Mouse (Mus musculus): ENCODE measurements around the gene Yif1a. TPM values are rescaled to one million over a fixed set of nuclear protein-coding genes. Genes with fewer than 3 reads are reported as not detected.

Yif1a gene
- polyA plus RNA-seq, 1 experiment from 2014 or later = 65.8 TPM

DNA sequence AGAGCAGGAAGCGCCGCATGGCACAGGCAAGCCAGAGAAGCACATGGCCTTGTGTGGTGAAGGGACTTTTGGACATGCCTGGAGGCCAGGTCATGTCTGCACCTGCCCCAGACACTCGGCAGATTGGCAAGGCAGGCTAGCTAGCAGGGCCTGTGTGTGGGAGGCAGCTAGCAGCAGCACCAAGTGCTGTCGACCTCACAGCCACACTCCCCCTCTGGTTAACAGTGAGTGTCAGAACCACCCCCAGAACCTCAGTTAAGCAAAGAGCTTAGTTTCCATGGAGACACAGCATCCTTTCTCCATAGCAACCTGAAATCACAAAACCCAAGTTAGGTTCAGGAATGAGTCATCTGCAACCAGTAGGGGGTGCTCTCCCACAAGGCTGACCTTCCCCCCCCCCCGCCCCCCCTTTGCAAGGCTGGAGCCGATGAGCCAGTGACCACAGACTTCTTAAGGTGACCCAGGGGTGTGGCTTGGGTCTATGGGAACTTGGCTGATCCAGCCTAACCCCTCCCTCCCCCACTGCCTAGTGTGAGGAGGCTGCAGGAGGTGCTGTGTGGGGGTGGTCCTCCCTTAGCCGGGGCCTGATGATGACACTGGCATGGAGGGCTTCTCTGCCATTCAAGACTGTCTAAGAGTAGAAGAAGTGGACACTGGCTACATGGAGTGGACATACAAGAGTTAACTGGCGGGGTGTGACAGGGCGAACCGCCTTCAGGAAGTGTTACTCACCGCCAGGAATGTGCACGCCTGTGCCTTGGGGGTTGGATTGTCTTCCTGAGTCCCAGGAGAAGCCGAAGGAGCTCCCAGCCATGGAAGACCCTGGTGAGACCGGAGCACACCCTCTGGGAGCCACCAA is 38.1 kb upstream of the Yif1a start, which contains the start of gene Rin1:
TSS of gene Rin1 (plus strand) at position 435 of the 859 bp plus-strand sequence.
- peak; percentile 53; the same call in 1 of the 2 replicates for ATAC-seq
- Histone ChIP-seq H3K27me3 (replicated peaks; ENCODE audit: control insufficient read depth, insufficient read depth, low read length) (peaks cover 35% of the 10 kb centered on the region), H3K4me3 (ENCODE audit: low read length) (no peak within 1 kb of the TSS), H3K4me2 (ENCODE audit: low read length) (peak within 1 kb of the TSS; percentile 36), H3K36me3 (ENCODE audit: control insufficient read depth, insufficient read depth, low read length) (peaks cover 14% of the 10 kb centered on the region), H3K9ac (ENCODE audit: low read depth, low read length) (no peak within 1 kb of the TSS; the same call in none of the 2 replicates), H3K27ac (ENCODE audit: low read depth, low read length) (no peak within 1 kb of the TSS), H3K4me1 (ENCODE audit: control insufficient read depth, insufficient read depth, low read depth, low read length) (peaks cover 8% of the 10 kb centered on the region), H3K9me3 (ENCODE audit: control insufficient read depth, low read length) (no peaks in the 10 kb centered on the region)
- WGBS = 22% methylated on average over 14 of the region's 14 CpGs

DNA sequence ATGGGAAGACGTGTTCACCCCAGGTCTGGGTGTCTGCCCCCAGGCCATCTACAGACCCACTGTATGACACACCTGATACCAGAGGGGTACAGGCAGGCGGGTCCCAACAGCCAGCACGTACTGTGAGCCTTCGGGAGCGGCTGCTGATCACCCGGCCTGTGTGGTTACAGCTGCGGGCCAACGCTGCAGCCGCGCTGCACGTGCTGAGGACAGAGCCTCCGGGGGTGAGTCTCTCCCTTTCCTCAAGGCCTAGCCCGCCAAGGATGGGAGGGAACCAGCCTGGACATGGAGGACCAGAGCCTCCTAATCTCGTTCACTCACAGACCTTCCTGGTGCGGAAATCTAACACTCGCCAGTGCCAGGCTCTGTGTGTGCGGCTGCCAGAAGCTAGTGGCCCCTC is 37.3 kb upstream of the Yif1a start:
- Histone ChIP-seq H3K4me3 (ENCODE audit: low read length) (no peak overlapping the region), H3K9me3 (ENCODE audit: control insufficient read depth, low read length) (no peaks in the 10 kb centered on the region), H3K4me2 (ENCODE audit: low read length) (peak overlapping the region; percentile 36), H3K36me3 (ENCODE audit: control insufficient read depth, insufficient read depth, low read length) (peaks cover 14% of the 10 kb centered on the region), H3K27ac (ENCODE audit: low read depth, low read length) (no peak overlapping the region), H3K27me3 (replicated peaks; ENCODE audit: control insufficient read depth, insufficient read depth, low read length) (peaks cover 35% of the 10 kb centered on the region), H3K9ac (ENCODE audit: low read depth, low read length) (no peak overlapping the region; the same call in 1 of the 2 replicates), H3K4me1 (ENCODE audit: control insufficient read depth, insufficient read depth, low read depth, low read length) (peaks cover 8% of the 10 kb centered on the region)
- no peak for ATAC-seq
- 9% methylated on average over 17 of the region's 17 CpGs for WGBS

DNA sequence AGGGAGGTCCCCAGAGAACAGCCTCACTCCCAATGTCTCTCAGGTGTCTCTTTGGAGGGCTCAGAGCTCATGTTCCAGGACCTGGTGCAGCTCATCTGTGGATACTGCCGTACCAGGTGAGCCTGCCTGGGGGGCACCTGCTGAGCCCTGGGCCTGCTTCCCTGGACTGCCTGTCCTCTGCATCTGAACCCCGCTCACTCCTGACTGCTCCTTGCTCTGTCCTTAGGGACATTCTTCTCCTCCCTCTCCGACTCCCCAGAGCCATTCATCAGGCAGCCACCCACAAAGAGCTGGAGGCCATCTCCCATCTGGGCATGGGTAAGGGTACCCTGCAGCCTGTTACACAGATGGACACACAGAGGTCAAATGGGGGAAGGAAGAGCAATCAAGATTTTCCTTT is 36.8 kb upstream of the Yif1a start:
- H3K36me3 ChIP-seq (ENCODE audit: control insufficient read depth, insufficient read depth, low read length) = peaks cover 10% of the 10 kb centered on the region
- no peaks in the 10 kb centered on the region for H3K9me3 ChIP-seq (ENCODE audit: control insufficient read depth, low read length)
- ATAC-seq = no peak
- peaks cover 8% of the 10 kb centered on the region for H3K4me1 ChIP-seq (ENCODE audit: control insufficient read depth, insufficient read depth, low read depth, low read length)
- H3K4me3 ChIP-seq (ENCODE audit: low read length) = no peak overlapping the region
- no peak overlapping the region; the same call in 1 of the 2 replicates for H3K9ac ChIP-seq (ENCODE audit: low read depth, low read length)
- peaks cover 35% of the 10 kb centered on the region for H3K27me3 ChIP-seq (replicated peaks; ENCODE audit: control insufficient read depth, insufficient read depth, low read length)
- WGBS = 41% methylated on average over 3 of the region's 3 CpGs
- no peak overlapping the region for H3K27ac ChIP-seq (ENCODE audit: low read depth, low read length)
- H3K4me2 ChIP-seq (ENCODE audit: low read length) = no peak overlapping the region

DNA sequence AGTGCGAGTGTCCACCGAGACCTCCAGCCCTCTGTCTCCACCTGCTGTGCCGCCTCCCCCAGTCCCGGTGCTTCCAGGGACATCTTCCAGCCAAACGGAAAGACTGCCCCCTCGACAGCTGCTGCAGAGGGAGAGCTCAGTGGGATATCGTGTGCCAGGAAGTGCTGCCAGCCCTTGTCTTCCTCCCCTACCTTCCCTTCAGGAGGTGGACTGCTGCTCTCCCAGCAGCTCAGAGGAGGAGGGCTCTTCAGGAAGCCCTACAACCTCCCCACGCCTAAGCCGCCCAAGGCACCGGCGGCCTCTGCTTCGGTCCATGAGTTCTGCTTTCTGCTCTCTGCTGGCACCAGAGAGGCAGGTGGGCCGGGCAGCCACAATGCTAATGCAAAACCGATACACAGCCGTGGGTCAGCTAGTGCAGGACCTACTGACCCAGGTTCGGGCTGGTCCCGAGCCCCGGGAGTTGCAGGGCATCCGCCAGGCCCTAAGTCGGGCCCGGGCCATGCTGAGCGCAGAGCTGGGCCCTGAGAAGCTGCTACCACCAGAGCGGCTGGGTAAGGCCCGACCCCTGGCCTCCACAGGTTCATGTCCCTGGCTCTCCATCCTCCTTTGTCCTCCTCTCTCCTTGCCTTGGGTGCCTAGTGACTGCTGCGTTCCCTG is 36.0 kb upstream of the Yif1a start:
- Histone ChIP-seq H3K9ac (ENCODE audit: low read depth, low read length) (no peak overlapping the region; the same call in 1 of the 2 replicates), H3K4me1 (ENCODE audit: control insufficient read depth, insufficient read depth, low read depth, low read length) (peaks cover 8% of the 10 kb centered on the region), H3K27me3 (replicated peaks; ENCODE audit: control insufficient read depth, insufficient read depth, low read length) (peaks cover 35% of the 10 kb centered on the region), H3K9me3 (ENCODE audit: control insufficient read depth, low read length) (no peaks in the 10 kb centered on the region), H3K4me2 (ENCODE audit: low read length) (peak overlapping the region; percentile 5; the same call in 1 of the 2 replicates), H3K27ac (ENCODE audit: low read depth, low read length) (no peak overlapping the region), H3K36me3 (ENCODE audit: control insufficient read depth, insufficient read depth, low read length) (peaks cover 4% of the 10 kb centered on the region), H3K4me3 (ENCODE audit: low read length) (no peak overlapping the region)
- 30% methylated on average over 25 of the region's 25 CpGs for WGBS
- no peak for ATAC-seq

DNA sequence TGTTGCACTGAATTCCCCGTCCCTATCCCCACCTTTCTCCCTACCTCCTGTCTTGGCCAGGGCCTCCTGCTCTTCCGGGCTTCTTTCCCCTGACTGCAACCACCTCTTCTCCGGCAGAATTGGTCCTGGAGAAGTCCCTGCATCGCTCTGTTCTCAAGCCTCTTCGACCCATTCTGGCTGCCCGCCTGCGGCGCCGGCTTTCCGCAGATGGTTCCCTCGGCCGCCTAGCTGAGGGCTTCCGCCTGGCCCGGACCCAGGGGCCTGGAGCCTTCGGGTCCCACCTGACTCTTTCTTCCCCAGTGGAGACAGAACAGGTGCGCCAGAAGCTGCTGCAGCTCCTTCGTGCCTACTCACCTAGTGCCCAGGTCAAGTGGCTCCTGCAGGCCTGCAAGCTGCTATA is 35.5 kb upstream of the Yif1a start:
- no peak for ATAC-seq
- 56% methylated on average over 17 of the region's 17 CpGs for WGBS
- no peak overlapping the region for H3K4me3 ChIP-seq (ENCODE audit: low read length)
- peaks cover 3% of the 10 kb centered on the region for H3K36me3 ChIP-seq (ENCODE audit: control insufficient read depth, insufficient read depth, low read length)
- H3K4me1 ChIP-seq (ENCODE audit: control insufficient read depth, insufficient read depth, low read depth, low read length) = peaks cover 8% of the 10 kb centered on the region
- H3K9me3 ChIP-seq (ENCODE audit: control insufficient read depth, low read length) = no peaks in the 10 kb centered on the region
- H3K27me3 ChIP-seq (replicated peaks; ENCODE audit: control insufficient read depth, insufficient read depth, low read length) = peaks cover 35% of the 10 kb centered on the region
- no peak overlapping the region; the same call in 1 of the 2 replicates for H3K4me2 ChIP-seq (ENCODE audit: low read length)
- no peak overlapping the region for H3K27ac ChIP-seq (ENCODE audit: low read depth, low read length)
- H3K9ac ChIP-seq (ENCODE audit: low read depth, low read length) = no peak overlapping the region; the same call in 1 of the 2 replicates

DNA sequence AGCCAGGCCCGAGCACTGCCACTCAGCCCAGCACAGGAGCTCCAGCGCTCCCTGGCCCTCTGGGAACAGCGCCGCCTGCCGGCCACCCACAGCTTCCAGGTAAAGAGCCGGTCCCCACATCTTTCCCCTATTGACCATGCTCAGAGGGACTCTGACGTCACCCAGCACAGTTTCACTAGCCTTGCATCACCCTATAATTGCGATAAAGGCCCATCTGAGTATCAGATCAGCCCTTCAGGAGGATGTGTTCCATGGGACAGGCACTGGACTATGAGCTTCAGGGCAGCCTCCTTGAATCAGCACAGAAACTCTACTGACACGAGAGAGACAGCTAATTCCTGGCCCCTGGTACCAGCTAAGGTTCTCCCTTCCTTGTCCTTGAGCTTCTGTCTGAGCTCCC is 34.4 kb upstream of the Yif1a start:
- no peak for ATAC-seq
- H3K27me3 ChIP-seq (replicated peaks; ENCODE audit: control insufficient read depth, insufficient read depth, low read length) = peaks cover 35% of the 10 kb centered on the region
- no peak overlapping the region for H3K4me2 ChIP-seq (ENCODE audit: low read length)
- H3K4me1 ChIP-seq (ENCODE audit: control insufficient read depth, insufficient read depth, low read depth, low read length) = peaks cover 8% of the 10 kb centered on the region
- no peak overlapping the region for H3K4me3 ChIP-seq (ENCODE audit: low read length)
- no peak overlapping the region for H3K9ac ChIP-seq (ENCODE audit: low read depth, low read length)
- H3K36me3 ChIP-seq (ENCODE audit: control insufficient read depth, insufficient read depth, low read length) = peaks cover 3% of the 10 kb centered on the region; the same call in 1 of the 2 replicates
- no peaks in the 10 kb centered on the region for H3K9me3 ChIP-seq (ENCODE audit: control insufficient read depth, low read length)
- 17% methylated on average over 9 of the region's 9 CpGs for WGBS
- no peak overlapping the region for H3K27ac ChIP-seq (ENCODE audit: low read depth, low read length)

DNA sequence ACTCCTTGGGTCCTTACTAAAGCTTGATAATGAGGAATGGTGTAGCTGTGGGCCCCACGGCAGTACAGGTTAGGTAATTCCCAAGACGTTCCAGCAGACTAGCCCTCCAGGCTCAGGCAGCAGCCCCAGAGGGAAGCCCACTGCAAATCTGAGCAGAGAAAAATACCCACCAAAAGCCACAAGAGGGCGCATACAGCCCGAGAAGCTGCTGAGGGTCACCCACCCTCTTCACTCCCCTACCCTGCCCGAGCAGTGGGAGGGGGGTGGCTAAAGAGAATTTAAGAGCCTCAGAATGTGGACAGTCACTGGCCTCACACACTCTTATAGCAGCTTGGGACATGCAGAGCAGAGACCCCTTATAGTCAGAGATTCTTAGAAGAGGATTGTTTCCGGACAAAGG is 32.1 kb upstream of the Yif1a start:
- H3K4me1 ChIP-seq (ENCODE audit: control insufficient read depth, insufficient read depth, low read depth, low read length) = no peaks in the 10 kb centered on the region; the same call in none of the 2 replicates
- 9% methylated on average over 6 of the region's 6 CpGs for WGBS
- peaks cover 22% of the 10 kb centered on the region for H3K27me3 ChIP-seq (replicated peaks; ENCODE audit: control insufficient read depth, insufficient read depth, low read length)
- no peak overlapping the region for H3K9ac ChIP-seq (ENCODE audit: low read depth, low read length)
- no peak overlapping the region for H3K4me3 ChIP-seq (ENCODE audit: low read length)
- H3K9me3 ChIP-seq (ENCODE audit: control insufficient read depth, low read length) = no peaks in the 10 kb centered on the region
- H3K27ac ChIP-seq (ENCODE audit: low read depth, low read length) = no peak overlapping the region
- 0 out of 2 replicates have a peak, but pooled peaks have one; percentile 40 for ATAC-seq
- no peaks in the 10 kb centered on the region for H3K36me3 ChIP-seq (ENCODE audit: control insufficient read depth, insufficient read depth, low read length)
- H3K4me2 ChIP-seq (ENCODE audit: low read length) = no peak overlapping the region

DNA sequence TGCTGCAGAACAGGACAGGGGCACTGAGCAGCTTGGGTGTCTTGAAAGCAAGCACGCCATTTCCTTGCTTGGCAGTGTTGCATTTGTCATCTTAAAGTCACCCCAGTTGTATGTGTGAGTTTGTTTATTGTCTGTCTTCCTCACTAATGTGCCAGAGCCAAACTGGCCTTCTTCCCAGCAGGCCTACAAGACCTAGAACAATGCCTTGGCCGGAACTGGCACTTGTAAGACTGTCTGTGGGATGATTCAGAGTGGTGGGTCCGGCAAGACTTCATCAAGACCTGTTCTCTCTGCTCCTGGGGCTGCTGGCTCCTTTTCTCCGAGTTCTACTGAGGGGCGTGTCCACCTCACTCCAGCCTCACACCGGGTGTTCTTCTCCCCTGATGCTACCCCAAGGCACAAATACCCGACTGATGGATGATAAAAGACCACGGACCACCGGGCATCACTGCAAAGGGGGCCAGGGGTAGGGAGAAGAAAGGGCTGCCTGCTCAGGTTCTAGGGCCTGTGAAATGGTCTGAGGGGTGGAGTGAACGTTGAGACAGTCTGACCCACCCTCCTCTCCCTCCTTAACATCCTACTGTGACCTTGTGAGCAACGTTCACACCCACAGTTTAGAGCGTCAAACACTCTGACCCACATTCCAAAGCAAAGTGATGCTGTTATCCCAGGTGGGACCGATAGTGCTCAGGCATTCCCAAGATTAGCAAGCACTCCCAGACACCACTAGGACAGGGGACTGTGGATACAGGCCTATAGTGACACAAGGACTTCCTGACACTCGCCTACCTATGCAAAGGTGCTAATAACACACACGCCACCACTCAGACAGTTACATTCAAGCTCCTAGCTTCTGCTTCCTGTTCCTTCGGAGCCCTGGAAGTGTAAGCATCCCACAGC is 30.2 kb upstream of the Yif1a start:
- Histone ChIP-seq H3K9me3 (ENCODE audit: control insufficient read depth, low read length) (no peaks in the 10 kb centered on the region), H3K36me3 (ENCODE audit: control insufficient read depth, insufficient read depth, low read length) (no peaks in the 10 kb centered on the region), H3K4me1 (ENCODE audit: control insufficient read depth, insufficient read depth, low read depth, low read length) (no peaks in the 10 kb centered on the region; the same call in 1 of the 2 replicates), H3K4me3 (ENCODE audit: low read length) (no peak overlapping the region), H3K9ac (ENCODE audit: low read depth, low read length) (no peak overlapping the region), H3K27me3 (replicated peaks; ENCODE audit: control insufficient read depth, insufficient read depth, low read length) (peaks cover 5% of the 10 kb centered on the region), H3K4me2 (ENCODE audit: low read length) (no peak overlapping the region), H3K27ac (ENCODE audit: low read depth, low read length) (no peak overlapping the region)
- no peak for ATAC-seq
- 22% methylated on average over 16 of the region's 16 CpGs for WGBS
